14 mouse cellular contexts compared by ENCODE assay signal in genomic region chr4:141983689-141984088, GRCm38 (mm10). TPM values are rescaled to one million over a fixed set of nuclear protein-coding genes. Genes with fewer than 3 reads are reported as not detected.
DNase-seq lines count a peak whose midpoint lies in the region; ATAC-seq and TF ChIP-seq lines count a peak whose summit lies in the region.
"Had no signal": no experiment of that assay in that cellular context is flagged by ENCODE, and none has a peak within 500 bp of the region (broad histone marks: within the 10 kb centered on the region; RNA-seq: fewer than 3 reads in every experiment).

No protein-coding gene starts in this region.

- H3K9me3 ChIP-seq in forebrain, postnatal 0 days (ENCODE audit: low read length) = no peaks in the 10 kb centered on the region
- H3K9me3 ChIP-seq in forebrain, embryonic 10.5 days = peaks cover 8% of the 10 kb centered on the region; the same call in 1 of the 2 replicates
- no peaks in the 10 kb centered on the region for H3K9me3 ChIP-seq in liver, postnatal 0 days (ENCODE audit: low read length)
- H3K9me3 ChIP-seq in liver, embryonic 11.5 days (ENCODE audit: control insufficient read depth, low read length) = no peaks in the 10 kb centered on the region
- H3K9me3 ChIP-seq in ES-Bruce4 (replicated peaks; ENCODE audit: control insufficient read depth, insufficient read depth, low read length, poor library complexity, severe bottlenecking) = no peaks in the 10 kb centered on the region
- H3K9me3 ChIP-seq: intestine, embryonic 15.5 days; limb, embryonic 10.5 days had no signal

- H3K4me2 ChIP-seq in forebrain, postnatal 0 days (ENCODE audit: low read depth) = no peak overlapping the region
- H3K4me2 ChIP-seq in liver, postnatal 0 days (ENCODE audit: low read depth, low read length) = no peak overlapping the region
- no peak overlapping the region for H3K4me2 ChIP-seq in liver, embryonic 11.5 days
- H3K4me2 ChIP-seq: heart, embryonic 12.5 days; intestine, embryonic 15.5 days had no signal

- DNase-seq in forebrain, postnatal 0 days = peak; percentile 53
- no peak for DNase-seq in forebrain, embryonic 10.5 days (ENCODE audit: extremely low spot score, low spot score)
- no peak for DNase-seq in liver, postnatal 0 days
- no peak for DNase-seq in liver, embryonic 11.5 days (ENCODE audit: low spot score)
- DNase-seq in left cerebral cortex, postnatal 36 days (ENCODE audit: low spot score in 2 of 2) = peak; percentile 20 to 43
- DNase-seq in spleen, adult 12 weeks (ENCODE audit: low spot score) = no peak
- DNase-seq: gastrocnemius, postnatal 36 days had no signal

- TF ChIP-seq CTCF in forebrain, postnatal 0 days (IDR thresholded peaks at IDR 0.05; ENCODE audit: low read depth) = peak; percentile 57
- TF ChIP-seq CTCF in liver, postnatal 0 days (IDR thresholded peaks at IDR 0.05; ENCODE audit: low read depth) = peak; percentile 31; the same call in 1 of the 2 replicates
- peak; percentile 20 for TF ChIP-seq CTCF in ES-Bruce4 (IDR thresholded peaks at IDR 0.05; ENCODE audit: low read depth, low read length)

- intact Hi-C loops in left cerebral cortex, postnatal 36 days (cut with DNase I) = no loop called here

- H3K4me3 ChIP-seq in forebrain, postnatal 0 days (ENCODE audit: low read depth, low read length) = no peak overlapping the region
- no peak overlapping the region for H3K4me3 ChIP-seq in forebrain, embryonic 10.5 days
- no peak overlapping the region for H3K4me3 ChIP-seq in liver, postnatal 0 days (ENCODE audit: low read depth, low read length)
- no peak overlapping the region for H3K4me3 ChIP-seq in liver, embryonic 11.5 days (ENCODE audit: low read depth, low read length)
- H3K4me3 ChIP-seq in ES-Bruce4 (ENCODE audit: low read depth, low read length) = no peak overlapping the region
- H3K4me3 ChIP-seq: heart, embryonic 12.5 days; hindbrain, embryonic 10.5 days; intestine, embryonic 15.5 days; limb, embryonic 10.5 days had no signal

- ATAC-seq in forebrain, postnatal 0 days = no peak
- no peak for ATAC-seq in liver, postnatal 0 days
- no peak for ATAC-seq in liver, embryonic 11.5 days (replicated peaks; ENCODE audit: low FRiP score)
- ATAC-seq in erythroid progenitor cell, adult 5-6 weeks (replicated peaks; ENCODE audit: low FRiP score, poor library complexity, severe bottlenecking) = no peak
- ATAC-seq: intestine, embryonic 15.5 days had no signal

- H3K9ac ChIP-seq in forebrain, postnatal 0 days = no peak overlapping the region
- H3K9ac ChIP-seq in liver, postnatal 0 days (replicated peaks) = no peak overlapping the region
- H3K9ac ChIP-seq in liver, embryonic 11.5 days (ENCODE audit: low read depth, low read length) = no peak overlapping the region
- no peak overlapping the region for H3K9ac ChIP-seq in ES-Bruce4 (ENCODE audit: low read depth, poor library complexity, severe bottlenecking)
- H3K9ac ChIP-seq: heart, embryonic 12.5 days; intestine, embryonic 15.5 days had no signal

- TF ChIP-seq POLR2A in ES-Bruce4 (IDR thresholded peaks at IDR 0.05; ENCODE audit: insufficient read depth, low read length) = no peak

- no peaks in the 10 kb centered on the region for H3K36me3 ChIP-seq in forebrain, postnatal 0 days (ENCODE audit: insufficient read depth)
- H3K36me3 ChIP-seq in forebrain, embryonic 10.5 days (replicated peaks) = no peaks in the 10 kb centered on the region
- no peaks in the 10 kb centered on the region for H3K36me3 ChIP-seq in liver, postnatal 0 days (replicated peaks; ENCODE audit: insufficient read depth, low read length)
- H3K36me3 ChIP-seq in liver, embryonic 11.5 days (ENCODE audit: control insufficient read depth, insufficient read depth, low read length) = no peaks in the 10 kb centered on the region
- no peaks in the 10 kb centered on the region for H3K36me3 ChIP-seq in ES-Bruce4 (ENCODE audit: control insufficient read depth, insufficient read depth, low read length, poor library complexity, severe bottlenecking)
- H3K36me3 ChIP-seq: heart, embryonic 12.5 days; hindbrain, embryonic 10.5 days; intestine, embryonic 15.5 days; limb, embryonic 10.5 days had no signal

- no peak for TF ChIP-seq EP300 in liver, postnatal 0 days (IDR thresholded peaks at IDR 0.05; ENCODE audit: low read depth)
- no peak for TF ChIP-seq EP300 in ES-Bruce4 (IDR thresholded peaks at IDR 0.05; ENCODE audit: insufficient read depth, low read depth, low read length)

- H3K27ac ChIP-seq in forebrain, postnatal 0 days (ENCODE audit: low read depth, low read length) = no peak overlapping the region
- H3K27ac ChIP-seq in forebrain, embryonic 10.5 days = no peak overlapping the region
- H3K27ac ChIP-seq in liver, postnatal 0 days (ENCODE audit: low read depth) = no peak overlapping the region
- no peak overlapping the region for H3K27ac ChIP-seq in liver, embryonic 11.5 days (ENCODE audit: low read depth, low read length)
- H3K27ac ChIP-seq in ES-Bruce4 (ENCODE audit: insufficient read depth, low read length) = no peak overlapping the region
- H3K27ac ChIP-seq: intestine, embryonic 15.5 days; limb, embryonic 10.5 days had no signal

- H3K4me1 ChIP-seq in forebrain, postnatal 0 days (ENCODE audit: insufficient read depth) = no peaks in the 10 kb centered on the region
- H3K4me1 ChIP-seq in forebrain, embryonic 10.5 days = no peaks in the 10 kb centered on the region
- no peaks in the 10 kb centered on the region for H3K4me1 ChIP-seq in liver, postnatal 0 days (ENCODE audit: insufficient read depth)
- H3K4me1 ChIP-seq in liver, embryonic 11.5 days (replicated peaks; ENCODE audit: control insufficient read depth, insufficient read depth, low read length) = no peaks in the 10 kb centered on the region
- H3K4me1 ChIP-seq in ES-Bruce4 (ENCODE audit: control insufficient read depth, insufficient read depth, low read length) = no peaks in the 10 kb centered on the region
- H3K4me1 ChIP-seq: heart, embryonic 12.5 days; limb, embryonic 10.5 days had no signal

- H3K27me3 ChIP-seq in forebrain, postnatal 0 days (ENCODE audit: insufficient read depth, low read length) = no peaks in the 10 kb centered on the region
- H3K27me3 ChIP-seq in forebrain, embryonic 10.5 days (ENCODE audit: poor library complexity, severe bottlenecking) = no peaks in the 10 kb centered on the region
- no peaks in the 10 kb centered on the region for H3K27me3 ChIP-seq in liver, postnatal 0 days (ENCODE audit: insufficient read depth, low read length)
- no peaks in the 10 kb centered on the region for H3K27me3 ChIP-seq in liver, embryonic 11.5 days (replicated peaks; ENCODE audit: control insufficient read depth, insufficient read depth, low read length)
- H3K27me3 ChIP-seq in ES-Bruce4 (ENCODE audit: control insufficient read depth, insufficient read depth, low read length, poor library complexity, severe bottlenecking) = no peaks in the 10 kb centered on the region
- H3K27me3 ChIP-seq: heart, embryonic 12.5 days; intestine, embryonic 15.5 days had no signal

- 43% methylated on average over 3 of the region's 3 CpGs for WGBS in forebrain, postnatal 0 days
- WGBS in forebrain, embryonic 10.5 days = 75% methylated on average over 3 of the region's 3 CpGs
- WGBS in liver, postnatal 0 days (ENCODE audit: insufficient replicate concordance) = 49% methylated on average over 3 of the region's 3 CpGs
- 64% methylated on average over 3 of the region's 3 CpGs for WGBS in liver, embryonic 11.5 days

RNA-seq across cellular contexts. Expression of gene Fhad1, which starts 31.2 kb away (rescaled TPM):
- total RNA-seq in forebrain, postnatal 0 days (2014; rRNA removed) = 2.0 and 3.9 TPM in 2 replicates
- 3.5 and 4.6 TPM in 2 replicates for polyA plus RNA-seq in forebrain, postnatal 0 days (2015; fragmentation: Nextera tagmentation; extraction: Ambion mirVana)
- polyA plus RNA-seq in forebrain, embryonic 10.5 days (2016; fragmentation: Nextera tagmentation; extraction: Ambion mirVana) = 0.39 and 0.50 TPM in 2 replicates
- 0.71 and 1.0 TPM in 2 replicates for polyA plus RNA-seq in liver, postnatal 0 days (2015; fragmentation: Nextera tagmentation; extraction: Ambion mirVana)
- 0.69 and 1.8 TPM in 2 replicates for polyA plus RNA-seq in liver, embryonic 11.5 days (2014; fragmentation: Nextera tagmentation; extraction: Ambion mirVana)
- 1.5 and 2.1 TPM in 2 replicates for polyA plus RNA-seq in ES-Bruce4 (2011; ENCODE audit: insufficient read depth, insufficient read length, low read depth, missing spikeins)
- 10 to 100 TPM in 1 of 2 experiments, 1 to 10 TPM in 1; 5.1 to 10.8 TPM for total RNA-seq in left cerebral cortex, postnatal 36 days (2021)
- not detected in 2 replicates for total RNA-seq in erythroid progenitor cell, adult 5-6 weeks (2015; ENCODE audit: low replicate concordance)
- total RNA-seq in erythroid progenitor cell, adult 5-6 weeks (2017; ENCODE audit: low replicate concordance) = not detected in 2 replicates
- polyA plus RNA-seq: liver, embryonic 16.5 days had no signal

Comparison
In these comparisons a context has a peak if more than half of its experiments do, and no peak if none do; other contexts are left out.
1. DNase-seq: peak in forebrain, postnatal 0 days (single experiment) and left cerebral cortex, postnatal 36 days (2 of 2); none in forebrain, embryonic 10.5 days (single experiment), liver, postnatal 0 days (single experiment), liver, embryonic 11.5 days (single experiment) and spleen, adult 12 weeks (single experiment).
2. Peak in every context shown above with its lines, with median percentiles within 50 percentile points of each other: CTCF ChIP-seq.